Mouse (Mus musculus): ENCODE results near the gene Cacna2d4.
"Not testable (repeated sequence)": the region's sequence is repeated elsewhere in the genome, so short reads cannot be mapped to it uniquely, and the experiment has no call there.

Gene Cacna2d4

GRCm38 (mm10) chr6:119236241-119236640, at the start of gene Cacna2d4:
Gene Cacna2d4, plus strand, starts transcription at chr6:119236526.
- no peak for DNase-seq

GRCm38 (mm10) chr6:119186658-119187057, 49.7 kb upstream of the Cacna2d4 start:
- peak; percentile 25 for DNase-seq

GRCm38 (mm10) chr6:119187631-119188030, 48.7 kb upstream of the Cacna2d4 start:
- no peak for DNase-seq

GRCm38 (mm10) chr6:119191478-119191877, 44.8 kb upstream of the Cacna2d4 start:
- no peak for DNase-seq

- no peak for DNase-seq
Observed at GRCm38 (mm10) chr6:119193571-119194154, 42.7 kb upstream of the Cacna2d4 start.

GRCm38 (mm10) chr6:119194161-119194560, 42.2 kb upstream of the Cacna2d4 start:
- no peak for DNase-seq

- no peak for DNase-seq
Observed at GRCm38 (mm10) chr6:119194601-119195000, 41.7 kb upstream of the Cacna2d4 start.

- no peak for DNase-seq
Observed at GRCm38 (mm10) chr6:119196382-119197305, 39.7 kb upstream of the Cacna2d4 start, which contains the start of gene Cacna1c. Gene Cacna1c, minus strand, starts transcription at chr6:119196418.

- no peak for DNase-seq
Observed at GRCm38 (mm10) chr6:119198534-119199273, 37.6 kb upstream of the Cacna2d4 start.

- DNase-seq, result no peak
Observed at GRCm38 (mm10) chr6:119199274-119199879, 36.9 kb upstream of the Cacna2d4 start.

- DNase-seq, result no peak
Observed at GRCm38 (mm10) chr6:119200362-119200761, 36.0 kb upstream of the Cacna2d4 start.

GRCm38 (mm10) chr6:119201575-119201974, 34.8 kb upstream of the Cacna2d4 start:
- no peak for DNase-seq

GRCm38 (mm10) chr6:119204286-119204685, 32.0 kb upstream of the Cacna2d4 start:
- DNase-seq, result no peak

- no peak for DNase-seq
Observed at GRCm38 (mm10) chr6:119204915-119205314, 31.4 kb upstream of the Cacna2d4 start.

GRCm38 (mm10) chr6:119206006-119206405, 30.3 kb upstream of the Cacna2d4 start:
- not testable (repeated sequence) for DNase-seq

GRCm38 (mm10) chr6:119213375-119213774, 23.0 kb upstream of the Cacna2d4 start:
- no peak for DNase-seq

GRCm38 (mm10) chr6:119214190-119214589, 22.1 kb upstream of the Cacna2d4 start:
- DNase-seq, result no peak

- no peak for DNase-seq
Observed at GRCm38 (mm10) chr6:119215040-119215613, 21.2 kb upstream of the Cacna2d4 start.

- no peak for DNase-seq
Observed at GRCm38 (mm10) chr6:119217661-119218060, 18.7 kb upstream of the Cacna2d4 start.

- DNase-seq, result no peak
Observed at GRCm38 (mm10) chr6:119218591-119218990, 17.7 kb upstream of the Cacna2d4 start.

- DNase-seq, result no peak
Observed at GRCm38 (mm10) chr6:119219237-119219870, 17.0 kb upstream of the Cacna2d4 start.

- peak; percentile 50 for DNase-seq
Observed at GRCm38 (mm10) chr6:119220297-119220696, 16.0 kb upstream of the Cacna2d4 start.
